Mouse (Mus musculus): ENCODE data around the gene Cnr2.

- TF ChIP-seq POLR2A (IDR thresholded peaks at IDR 0.05; ENCODE audit: borderline replicate concordance, low read depth, low read length): no peak
- 0 out of 2 replicates have a peak, but pooled peaks have one; percentile 9 for TF ChIP-seq CTCF (IDR thresholded peaks at IDR 0.05; ENCODE audit: low read depth, low read length)
These were observed 36.6 kb downstream of the Cnr2 start for GRCm38 (mm10) chr4:135931832-135932231.
